ENCODE assay signal across 8 mouse cellular contexts in genomic region chr13:48624968-48625398, GRCm38 (mm10). TPM values are rescaled to one million over a fixed set of nuclear protein-coding genes. Genes with fewer than 3 reads are reported as not detected.
DNase-seq lines count a peak whose midpoint lies in the region; ATAC-seq and TF ChIP-seq lines count a peak whose summit lies in the region.

No protein-coding gene starts in this region.

- no peaks in the 10 kb centered on the region for H3K79me2 ChIP-seq in liver, adult 2 months (ENCODE audit: control insufficient read depth, insufficient read depth, low read length)

- DNase-seq in liver, adult 2 months (ENCODE audit: extremely low read depth, low read depth, low spot score), result peak; percentile 17
- DNase-seq in liver, result no peak
- DNase-seq in embryonic facial prominence, embryonic 11.5 days (ENCODE audit: low spot score), result no peak
- no peak for DNase-seq in midbrain, postnatal 0 days (ENCODE audit: low spot score)
- DNase-seq in layer of hippocampus, postnatal 25 days (ENCODE audit: extremely low spot score in 1 of 2, low spot score in 1 of 2), result no peak
- DNase-seq in layer of hippocampus, postnatal 10 days (ENCODE audit: low spot score in 2 of 2), result no peak
- no peak for DNase-seq in adrenal gland, postnatal 4 days (ENCODE audit: low spot score in 2 of 2)

- no peaks in the 10 kb centered on the region for H3K27me3 ChIP-seq in liver, adult 2 months (ENCODE audit: control insufficient read depth, insufficient read depth, low read length)
- no peaks in the 10 kb centered on the region for H3K27me3 ChIP-seq in embryonic facial prominence, embryonic 11.5 days (ENCODE audit: control insufficient read depth, insufficient read depth, low read length)
- no peaks in the 10 kb centered on the region for H3K27me3 ChIP-seq in hindbrain, embryonic 16.5 days (replicated peaks; ENCODE audit: control insufficient read depth, insufficient read depth, low read length)
- H3K27me3 ChIP-seq in midbrain, postnatal 0 days (ENCODE audit: insufficient read depth, low read length), result no peaks in the 10 kb centered on the region

- WGBS in liver, adult 2 months, result under 1% methylated on average over 26 of the region's 26 CpGs
- WGBS in embryonic facial prominence, embryonic 11.5 days, result 3% methylated on average over 26 of the region's 26 CpGs
- 2% methylated on average over 26 of the region's 26 CpGs for WGBS in hindbrain, embryonic 16.5 days
- 1% methylated on average over 26 of the region's 26 CpGs for WGBS in midbrain, postnatal 0 days

- peak overlapping the region; percentile 46 for H3K27ac ChIP-seq in liver, adult 2 months (replicated peaks; ENCODE audit: insufficient read depth, low read depth, low read length)
- H3K27ac ChIP-seq in embryonic facial prominence, embryonic 11.5 days (replicated peaks; ENCODE audit: low read depth, low read length), result peak overlapping the region; percentile 47; the same call in 1 of the 2 replicates
- H3K27ac ChIP-seq in hindbrain, embryonic 16.5 days (ENCODE audit: low read depth, low read length), result peak overlapping the region; percentile 94
- H3K27ac ChIP-seq in midbrain, postnatal 0 days (ENCODE audit: low read depth, low read length), result peak overlapping the region; percentile 92

- peaks cover 3% of the 10 kb centered on the region; the same call in 1 of the 2 replicates for H3K4me1 ChIP-seq in liver, adult 2 months (ENCODE audit: control insufficient read depth, insufficient read depth, low read length)
- H3K4me1 ChIP-seq in embryonic facial prominence, embryonic 11.5 days (ENCODE audit: control insufficient read depth, insufficient read depth, low read length), result no peaks in the 10 kb centered on the region
- H3K4me1 ChIP-seq in hindbrain, embryonic 16.5 days (ENCODE audit: control insufficient read depth, insufficient read depth, low read depth, low read length), result peaks cover 6% of the 10 kb centered on the region; the same call in 1 of the 2 replicates
- H3K4me1 ChIP-seq in midbrain, postnatal 0 days (ENCODE audit: insufficient read depth, low read length), result no peaks in the 10 kb centered on the region; the same call in 1 of the 2 replicates

- H3K9ac ChIP-seq in liver, adult 2 months (ENCODE audit: low read depth, low read length), result peak overlapping the region; percentile 84
- peak overlapping the region; percentile 91 for H3K9ac ChIP-seq in embryonic facial prominence, embryonic 11.5 days (replicated peaks; ENCODE audit: low read length)
- peak overlapping the region; percentile 93 for H3K9ac ChIP-seq in hindbrain, embryonic 16.5 days (ENCODE audit: low read depth, low read length)
- peak overlapping the region; percentile 91 for H3K9ac ChIP-seq in midbrain, postnatal 0 days (replicated peaks; ENCODE audit: low read length, poor library complexity, severe bottlenecking)

- no peak for TF ChIP-seq POLR2A in liver, adult 2 months (IDR thresholded peaks at IDR 0.05; ENCODE audit: extremely low read depth, insufficient read depth, low read length)

- no peaks in the 10 kb centered on the region for H3K36me3 ChIP-seq in liver, adult 2 months (ENCODE audit: control insufficient read depth, insufficient read depth, low read length)
- H3K36me3 ChIP-seq in embryonic facial prominence, embryonic 11.5 days (replicated peaks; ENCODE audit: control insufficient read depth, insufficient read depth, low read depth, low read length), result no peaks in the 10 kb centered on the region
- H3K36me3 ChIP-seq in hindbrain, embryonic 16.5 days (ENCODE audit: control insufficient read depth, insufficient read depth, low read length), result no peaks in the 10 kb centered on the region
- H3K36me3 ChIP-seq in midbrain, postnatal 0 days (ENCODE audit: insufficient read depth, low read length), result no peaks in the 10 kb centered on the region

- no peaks in the 10 kb centered on the region for H3K9me3 ChIP-seq in embryonic facial prominence, embryonic 11.5 days (replicated peaks; ENCODE audit: control insufficient read depth, low read length)
- no peaks in the 10 kb centered on the region for H3K9me3 ChIP-seq in hindbrain, embryonic 16.5 days (ENCODE audit: control insufficient read depth, low read length)
- no peaks in the 10 kb centered on the region for H3K9me3 ChIP-seq in midbrain, postnatal 0 days (ENCODE audit: low read length)

- TF ChIP-seq CTCF in liver, adult 2 months (IDR thresholded peaks at IDR 0.05; ENCODE audit: low read depth, low read length), result no peak
- TF ChIP-seq CTCF in midbrain, postnatal 0 days (IDR thresholded peaks at IDR 0.05), result no peak

- H3K4me2 ChIP-seq in embryonic facial prominence, embryonic 11.5 days (ENCODE audit: low read depth, low read length), result peak overlapping the region; percentile 74
- H3K4me2 ChIP-seq in hindbrain, embryonic 16.5 days (ENCODE audit: low read length), result peak overlapping the region; percentile 91
- H3K4me2 ChIP-seq in midbrain, postnatal 0 days (ENCODE audit: low read depth, low read length, poor library complexity, severe bottlenecking), result peak overlapping the region; percentile 76

- peak overlapping the region; percentile 74 for H3K4me3 ChIP-seq in liver, adult 2 months (ENCODE audit: insufficient read depth, low read depth, low read length)
- H3K4me3 ChIP-seq in embryonic facial prominence, embryonic 11.5 days (ENCODE audit: low read depth, low read length), result peak overlapping the region; percentile 79
- peak overlapping the region; percentile 92 for H3K4me3 ChIP-seq in hindbrain, embryonic 16.5 days (ENCODE audit: low read length)
- H3K4me3 ChIP-seq in midbrain, postnatal 0 days (ENCODE audit: low read depth, low read length), result peak overlapping the region; percentile 86

- peak; percentile 66 for ATAC-seq in embryonic facial prominence, embryonic 11.5 days (replicated peaks; ENCODE audit: insufficient number of reproducible peaks, low FRiP score, low TSS enrichment, low read depth)
- no peak for ATAC-seq in hindbrain, embryonic 16.5 days
- peak; percentile 71; the same call in 1 of the 2 replicates for ATAC-seq in midbrain, postnatal 0 days (ENCODE audit: low FRiP score)

RNA-seq across cellular contexts. Expression of gene Ptpdc1, which starts 0.5 kb away (rescaled TPM):
- total RNA-seq in liver, adult 2 months (2014; rRNA removed), result 1.1 and 1.3 TPM in 2 replicates
- 0.32 and 0.49 TPM in 2 replicates for polyA plus RNA-seq in liver, adult 2 months (2012; rRNA removed)
- 16.3 and 16.9 TPM in 2 replicates for polyA plus RNA-seq in embryonic facial prominence, embryonic 11.5 days (2014; fragmentation: Nextera tagmentation; extraction: Ambion mirVana)
- 14.7 and 17.4 TPM in 2 replicates for polyA plus RNA-seq in hindbrain, embryonic 16.5 days (2015; fragmentation: Nextera tagmentation; extraction: Ambion mirVana)
- total RNA-seq in midbrain, postnatal 0 days (2014; rRNA removed), result 23.2 and 36.3 TPM in 2 replicates
- 13.5 and 15.3 TPM in 2 replicates for polyA plus RNA-seq in midbrain, postnatal 0 days (2015; fragmentation: Nextera tagmentation; extraction: Ambion mirVana)
- 10 to 100 TPM; 40.2 to 44.1 TPM for total RNA-seq in layer of hippocampus, postnatal 25 days (2021)
- total RNA-seq in layer of hippocampus, postnatal 10 days (2021), result 10 to 100 TPM; 27.8 to 28.8 TPM
- 10 to 100 TPM; 14.4 to 15.5 TPM for total RNA-seq in adrenal gland, postnatal 4 days (2021)

RNA-seq across cellular contexts. Expression of gene Barx1, which starts 37.8 kb away (rescaled TPM):
- not detected in 2 replicates for total RNA-seq in liver, adult 2 months (2014; rRNA removed)
- polyA plus RNA-seq in liver, adult 2 months (2012; rRNA removed), result not detected in 2 replicates
- polyA plus RNA-seq in embryonic facial prominence, embryonic 11.5 days (2014; fragmentation: Nextera tagmentation; extraction: Ambion mirVana), result 74.9 and 139 TPM in 2 replicates
- polyA plus RNA-seq in hindbrain, embryonic 16.5 days (2015; fragmentation: Nextera tagmentation; extraction: Ambion mirVana), result 0.26 TPM in 1 of 2 replicates, not detected in the other
- total RNA-seq in midbrain, postnatal 0 days (2014; rRNA removed), result not detected in 2 replicates
- polyA plus RNA-seq in midbrain, postnatal 0 days (2015; fragmentation: Nextera tagmentation; extraction: Ambion mirVana), result not detected in 2 replicates
- not detected for total RNA-seq in layer of hippocampus, postnatal 25 days (2021)
- not detected for total RNA-seq in layer of hippocampus, postnatal 10 days (2021)
- total RNA-seq in adrenal gland, postnatal 4 days (2021), result under 1 TPM in 1 of 2 experiments, not detected in 1; 0.28 TPM
